In genomic region chr5:33782345-33782998, GRCm38 (mm10) we compare ENCODE assay signal across 8 mouse cellular contexts. TPM values are rescaled to one million over a fixed set of nuclear protein-coding genes. Genes with fewer than 3 reads are reported as not detected.
DNase-seq lines count a peak whose midpoint lies in the region; ATAC-seq and TF ChIP-seq lines count a peak whose summit lies in the region.

TSS of gene Letm1 (minus strand) at chr5:33782817.

- H3K27ac ChIP-seq in MEL (ENCODE audit: control insufficient read depth, low read depth, low read length) = peak within 1 kb of the TSS; percentile 37
- peak within 1 kb of the TSS; percentile 62 for H3K27ac ChIP-seq in cerebellum, adult 2 months (ENCODE audit: insufficient read depth, low read length)
- peak within 1 kb of the TSS; percentile 83 for H3K27ac ChIP-seq in forebrain, postnatal 0 days (ENCODE audit: low read depth, low read length)
- peak within 1 kb of the TSS; percentile 81 for H3K27ac ChIP-seq in lung, embryonic 15.5 days

- TF ChIP-seq EP300 in MEL (IDR thresholded peaks at IDR 0.05; ENCODE audit: low read depth in 1 of 2, low read length in 2 of 2) = no peak

- H3K36me3 ChIP-seq in MEL (ENCODE audit: control insufficient read depth in 1 of 2, insufficient read depth in 2 of 2, low read length in 2 of 2) = peaks cover 0 to 14% of the 10 kb centered on the region in 2 experiments; a peak in 2 of 4 replicates
- H3K36me3 ChIP-seq in forebrain, postnatal 0 days (ENCODE audit: insufficient read depth) = peaks cover 10% of the 10 kb centered on the region
- peaks cover 5% of the 10 kb centered on the region for H3K36me3 ChIP-seq in lung, embryonic 15.5 days

- 0 out of 4 replicates have a peak, but pooled peaks cover 0 to 2% of the 10 kb centered on the region in 2 experiments for H3K27me3 ChIP-seq in MEL (ENCODE audit: control insufficient read depth in 1 of 2, insufficient read depth in 2 of 2, low read length in 2 of 2)
- H3K27me3 ChIP-seq in cerebellum, adult 2 months (ENCODE audit: control insufficient read depth, insufficient read depth, low read length) = no peaks in the 10 kb centered on the region
- H3K27me3 ChIP-seq in forebrain, postnatal 0 days (ENCODE audit: insufficient read depth, low read length) = no peaks in the 10 kb centered on the region
- no peaks in the 10 kb centered on the region for H3K27me3 ChIP-seq in lung, embryonic 15.5 days

- H3K9ac ChIP-seq in MEL (ENCODE audit: control insufficient read depth, low read depth, low read length, poor library complexity, severe bottlenecking) = peak within 1 kb of the TSS; percentile 89
- H3K9ac ChIP-seq in forebrain, postnatal 0 days = peak within 1 kb of the TSS; percentile 84
- H3K9ac ChIP-seq in lung, embryonic 15.5 days = peak within 1 kb of the TSS; percentile 71

- WGBS in cerebellum, adult 2 months = under 1% methylated on average over 65 of the region's 65 CpGs
- WGBS in forebrain, postnatal 0 days = under 1% methylated on average over 61 of the region's 65 CpGs
- WGBS in lung, embryonic 15.5 days = 0% methylated on average over 55 of the region's 65 CpGs

- DNase-seq in MEL (ENCODE audit: low read depth, low spot score) = peak; percentile 99
- DNase-seq in cerebellum, adult 2 months = peak; percentile 95 to 97
- peak; percentile 95 for DNase-seq in forebrain, postnatal 0 days
- DNase-seq in heart, postnatal 4 days = peak; percentile 94
- peak; percentile 95 to 96 for DNase-seq in layer of hippocampus, adult 8-10 months (ENCODE audit: low spot score in 2 of 2)
- peak; percentile 92 for DNase-seq in ovary, adult 18-20 months (ENCODE audit: low spot score)
- peak; percentile 92 for DNase-seq in thymus, postnatal 0 days (ENCODE audit: low spot score)

- H3K4me2 ChIP-seq in forebrain, postnatal 0 days (ENCODE audit: low read depth) = peak within 1 kb of the TSS; percentile 79
- peak within 1 kb of the TSS; percentile 76 for H3K4me2 ChIP-seq in lung, embryonic 15.5 days

- peak within 1 kb of the TSS; percentile 75 to 85 for H3K4me3 ChIP-seq in MEL (ENCODE audit: control insufficient read depth in 1 of 2, insufficient read depth in 1 of 2, low read depth in 2 of 2, low read length in 2 of 2)
- H3K4me3 ChIP-seq in cerebellum, adult 2 months (replicated peaks; ENCODE audit: insufficient read depth, low read depth, low read length) = peak within 1 kb of the TSS; percentile 86
- peak within 1 kb of the TSS; percentile 70 for H3K4me3 ChIP-seq in forebrain, postnatal 0 days (ENCODE audit: low read depth, low read length)
- peak within 1 kb of the TSS; percentile 77 for H3K4me3 ChIP-seq in lung, embryonic 15.5 days

- TF ChIP-seq POLR2A in MEL (IDR thresholded peaks at IDR 0.05; ENCODE audit: control insufficient read depth in 1 of 2, insufficient read depth in 1 of 2, low read depth in 1 of 2, low read length in 2 of 2, poor library complexity in 1 of 2) = peak; percentile 91 to 93
- peak; percentile 81; the same call in 1 of the 2 replicates for TF ChIP-seq POLR2A in cerebellum, adult 2 months (IDR thresholded peaks at IDR 0.05; ENCODE audit: borderline replicate concordance, insufficient read depth, low read length)

- H3K4me1 ChIP-seq in MEL (ENCODE audit: control insufficient read depth in 1 of 2, insufficient read depth in 2 of 2, low read length in 2 of 2) = peaks cover 3 to 19% of the 10 kb centered on the region in 2 experiments
- peaks cover 17% of the 10 kb centered on the region for H3K4me1 ChIP-seq in cerebellum, adult 2 months (ENCODE audit: control insufficient read depth, insufficient read depth, low read length)
- peaks cover 13% of the 10 kb centered on the region for H3K4me1 ChIP-seq in forebrain, postnatal 0 days (ENCODE audit: insufficient read depth)
- H3K4me1 ChIP-seq in lung, embryonic 15.5 days = peaks cover 15% of the 10 kb centered on the region

- no peak; the same call in 1 of the 2 replicates for TF ChIP-seq RAD21 in MEL (IDR thresholded peaks at IDR 0.05; ENCODE audit: low read depth, low read length)

- H3K9me3 ChIP-seq in MEL (replicated peaks; ENCODE audit: insufficient read depth, low read length) = no peaks in the 10 kb centered on the region
- no peaks in the 10 kb centered on the region for H3K9me3 ChIP-seq in forebrain, postnatal 0 days (ENCODE audit: low read length)
- no peaks in the 10 kb centered on the region for H3K9me3 ChIP-seq in lung, embryonic 15.5 days

- peak in 2 of 3 experiments; percentile 37 to 53; a peak in 3 of 6 replicates for TF ChIP-seq CTCF in MEL (IDR thresholded peaks at IDR 0.05 in 2 of 3, conservative IDR thresholded peaks at IDR 0.05 in 1 of 3; ENCODE audit: control insufficient read depth in 1 of 3, insufficient read depth in 1 of 3, low read depth in 2 of 3, low read length in 3 of 3, poor library complexity in 1 of 3, severe bottlenecking in 1 of 3)
- no peak for TF ChIP-seq CTCF in cerebellum, adult 2 months (IDR thresholded peaks at IDR 0.05; ENCODE audit: borderline replicate concordance, insufficient read depth, low read depth, low read length)
- peak; percentile 53 for TF ChIP-seq CTCF in forebrain, postnatal 0 days (IDR thresholded peaks at IDR 0.05; ENCODE audit: low read depth)

- peaks cover 19% of the 10 kb centered on the region for H3K79me2 ChIP-seq in MEL (ENCODE audit: control insufficient read depth, insufficient read depth, low read length, poor library complexity)

- peak; percentile 99 for ATAC-seq in forebrain, postnatal 0 days
- ATAC-seq in lung, embryonic 15.5 days (ENCODE audit: borderline replicate concordance, extremely low read depth, low FRiP score, low TSS enrichment) = peak; percentile 100

TF ChIP-seq in MEL, 35 proteins besides CTCF, POLR2A, EP300 and RAD21:
- TF ChIP-seq UBTF (IDR thresholded peaks at IDR 0.05; ENCODE audit: borderline replicate concordance, insufficient read depth, low read depth, low read length) (no peak), MXI1 (IDR thresholded peaks at IDR 0.05; ENCODE audit: low read depth, low read length) (peak; percentile 88), MAX (IDR thresholded peaks at IDR 0.05; ENCODE audit: low read length) (peak; percentile 45; the same call in 1 of the 2 replicates), HCFC1 (IDR thresholded peaks at IDR 0.05; ENCODE audit: low read depth, low read length) (peak; percentile 98), MAFK (IDR thresholded peaks at IDR 0.05; ENCODE audit: borderline replicate concordance, low read depth, low read length) (no peak), KAT2A (conservative IDR thresholded peaks at IDR 0.05; ENCODE audit: low read depth, low read length) (peak; percentile 94), ELF1 (IDR thresholded peaks at IDR 0.05; ENCODE audit: low read depth, low read length) (peak; percentile 88), SIN3A (IDR thresholded peaks at IDR 0.05; ENCODE audit: low read length) (peak; percentile 90), ETS1 (IDR thresholded peaks at IDR 0.05; ENCODE audit: low read depth, low read length) (0 out of 2 replicates have a peak, but pooled peaks have one; percentile 35), TAL1 (IDR thresholded peaks at IDR 0.05; ENCODE audit: low read length) (no peak), ZMIZ1 (IDR thresholded peaks at IDR 0.05; ENCODE audit: low read depth, low read length) (peak; percentile 75; the same call in 1 of the 2 replicates), MYC (IDR thresholded peaks at IDR 0.05; ENCODE audit: low read depth, low read length) (0 out of 2 replicates have a peak, but pooled peaks have one; percentile 28), TBP (IDR thresholded peaks at IDR 0.05; ENCODE audit: low read depth, low read length) (peak; percentile 72; the same call in 1 of the 2 replicates), NELFE (IDR thresholded peaks at IDR 0.05; ENCODE audit: low read depth, low read length) (peak; percentile 88), CHD1 (IDR thresholded peaks at IDR 0.05; ENCODE audit: low read depth, low read length) (no peak), NRF1 (IDR thresholded peaks at IDR 0.05; ENCODE audit: insufficient read depth, low read depth, low read length, poor library complexity, severe bottlenecking) (peak; percentile 48; the same call in 1 of the 2 replicates), MAZ (IDR thresholded peaks at IDR 0.05; ENCODE audit: low read depth, low read length) (peak; percentile 54; the same call in 1 of the 2 replicates), TCF12 (IDR thresholded peaks at IDR 0.05; ENCODE audit: low read depth, low read length) (peak; percentile 66), USF1 (IDR thresholded peaks at IDR 0.05; ENCODE audit: low read depth, low read length) (peak; percentile 69), POLR2AphosphoS2 (IDR thresholded peaks at IDR 0.05; ENCODE audit: low read length) (peak; percentile 66; the same call in 1 of the 2 replicates), MEF2A (IDR thresholded peaks at IDR 0.05; ENCODE audit: extremely low read depth, insufficient replicate concordance, low read depth, low read length, poor library complexity, severe bottlenecking) (no peak)

RNA-seq across cellular contexts. Expression of gene Letm1, which starts in this region (rescaled TPM):
- 50.0 and 59.5 TPM in 2 replicates for total RNA-seq in MEL (2012; rRNA removed)
- 100 to 1,000 TPM; 119 to 127 TPM for polyA plus RNA-seq in MEL (2012; ENCODE audit: insufficient read depth in 1 of 2, insufficient read length in 2 of 2, low read depth in 1 of 2, low replicate concordance in 2 of 2, missing spikeins in 1 of 2)
- polyA plus RNA-seq in cerebellum, adult 2 months (2012; rRNA removed) = 69.9 and 72.4 TPM in 2 replicates
- total RNA-seq in forebrain, postnatal 0 days (2014; rRNA removed) = 42.7 and 48.6 TPM in 2 replicates
- 79.7 and 83.6 TPM in 2 replicates for polyA plus RNA-seq in forebrain, postnatal 0 days (2015; fragmentation: Nextera tagmentation; extraction: Ambion mirVana)
- 100 to 1,000 TPM; 101 to 103 TPM for total RNA-seq in heart, postnatal 4 days (2021)
- total RNA-seq in layer of hippocampus, adult 8-10 months (2022) = 100 to 1,000 TPM in 1 of 4 experiments, 10 to 100 TPM in 3; 86.6 to 101 (median 92.9) TPM
- polyA plus RNA-seq in lung, embryonic 15.5 days (2015; fragmentation: Nextera tagmentation; extraction: Ambion mirVana) = 46.4 and 47.1 TPM in 2 replicates
- polyA plus RNA-seq in thymus, postnatal 0 days (2015; fragmentation: Nextera tagmentation; extraction: Ambion mirVana) = 51.8 and 52.5 TPM in 2 replicates

Comparison
In these comparisons a context has a peak if more than half of its experiments do, and no peak if none do; other contexts are left out.
1. Peak in every context shown above with its lines: DNase-seq, ATAC-seq, H3K4me3 ChIP-seq and H3K27ac ChIP-seq.